Mouse (Mus musculus) 3134 (cell line): Measurements from ENCODE around the gene Krtap4-13.
"Not testable (repeated sequence)": the region's sequence is repeated elsewhere in the genome, so short reads cannot be mapped to it uniquely, and the experiment has no call there.

ENCODE experiments used
- DNase-seq: peaks from one replicate; pipeline ENCODE4 v3.0.0-alpha.2; 2011; ENCODE audit warnings: low spot score; ENCODE audit not compliant: insufficient read length; ENCODE audit errors: extremely low read depth

Krtap4-13 gene

GRCm38 (mm10) chr11:99809792-99810191 lies at the start of gene Krtap4-13:
TSS of gene Krtap4-13 (minus strand) at chr11:99809892.
- DNase-seq = not testable (repeated sequence)

- DNase-seq = no peak
Observed at GRCm38 (mm10) chr11:99858761-99859160, 49.1 kb upstream of the Krtap4-13 start.

- no peak for DNase-seq
Observed at GRCm38 (mm10) chr11:99857617-99858016, 47.9 kb upstream of the Krtap4-13 start, which contains the start of gene Gm11568. TSS of gene Gm11568 (plus strand) at chr11:99857917.

GRCm38 (mm10) chr11:99854121-99854520 lies 44.4 kb upstream of the Krtap4-13 start:
- DNase-seq = no peak

GRCm38 (mm10) chr11:99851508-99851907 lies 41.8 kb upstream of the Krtap4-13 start, which contains the start of gene Krtap4-16:
TSS of gene Krtap4-16 (minus strand) at chr11:99851608.
- no peak for DNase-seq

GRCm38 (mm10) chr11:99846746-99847145 lies 37.1 kb upstream of the Krtap4-13 start:
- no peak for DNase-seq

- DNase-seq = no peak
Observed at GRCm38 (mm10) chr11:99842185-99842584, 32.5 kb upstream of the Krtap4-13 start.

- DNase-seq = no peak
Observed at GRCm38 (mm10) chr11:99837966-99838365, 28.3 kb upstream of the Krtap4-13 start, which contains the start of gene 2300003K06Rik. TSS of gene 2300003K06Rik (minus strand) at chr11:99838066.

- DNase-seq = not testable (repeated sequence)
Observed at GRCm38 (mm10) chr11:99815566-99815965, 5.9 kb upstream of the Krtap4-13 start, which contains the start of gene Gm11564. TSS of gene Gm11564 (minus strand) at chr11:99815666.

- DNase-seq = not testable (repeated sequence)
Observed at GRCm38 (mm10) chr11:99804346-99804745, 5.3 kb downstream of the Krtap4-13 start, which contains the start of gene Gm11554. TSS of gene Gm11554 (minus strand) at chr11:99804446.

GRCm38 (mm10) chr11:99798832-99799231 lies 10.9 kb downstream of the Krtap4-13 start, which contains the start of gene Gm11569:
TSS of gene Gm11569 (minus strand) at chr11:99798932.
- not testable (repeated sequence) for DNase-seq

- no peak for DNase-seq
Observed at GRCm38 (mm10) chr11:99793367-99793766, 16.3 kb downstream of the Krtap4-13 start, which contains the start of gene Gm11596. TSS of gene Gm11596 (minus strand) at chr11:99793467.

- not testable (repeated sequence) for DNase-seq
Observed at GRCm38 (mm10) chr11:99784900-99785299, 24.8 kb downstream of the Krtap4-13 start, which contains the start of gene Krtap4-9. TSS of gene Krtap4-9 (plus strand) at chr11:99785200.

- no peak for DNase-seq
Observed at GRCm38 (mm10) chr11:99780604-99781003, 29.1 kb downstream of the Krtap4-13 start, which contains the start of gene Krtap4-8. TSS of gene Krtap4-8 (minus strand) at chr11:99780704.

- no peak for DNase-seq
Observed at GRCm38 (mm10) chr11:99778401-99778800, 31.3 kb downstream of the Krtap4-13 start.

GRCm38 (mm10) chr11:99772813-99773212 lies 36.9 kb downstream of the Krtap4-13 start, which contains the start of gene Gm11595:
TSS of gene Gm11595 (minus strand) at chr11:99772913.
- DNase-seq = not testable (repeated sequence)

GRCm38 (mm10) chr11:99768410-99768809 lies 41.3 kb downstream of the Krtap4-13 start:
- peak; percentile 30 for DNase-seq
